In genomic region chr12:80662322-80662721, GRCm38 (mm10) we compare ENCODE assay signal across 21 mouse cellular contexts. TPM values are rescaled to one million over a fixed set of nuclear protein-coding genes. Genes with fewer than 3 reads are reported as not detected.
DNase-seq lines count a peak whose midpoint lies in the region; ATAC-seq and TF ChIP-seq lines count a peak whose summit lies in the region.
"Had no signal": no experiment of that assay in that cellular context is flagged by ENCODE, and none has a peak within 500 bp of the region (broad histone marks: within the 10 kb centered on the region; RNA-seq: fewer than 3 reads in every experiment).

No protein-coding gene starts in this region.

- H3K36me3 ChIP-seq in stomach, postnatal 0 days (ENCODE audit: control insufficient read depth, insufficient read depth, low read length), result 0 out of 2 replicates have a peak, but pooled peaks cover 6% of the 10 kb centered on the region
- H3K36me3 ChIP-seq in midbrain, embryonic 16.5 days (ENCODE audit: control insufficient read depth, insufficient read depth, low read length), result no peaks in the 10 kb centered on the region

- TF ChIP-seq EP300 in stomach, postnatal 0 days (optimal IDR thresholded peaks at IDR 0.05), result no peak

- peak; percentile 69 for ATAC-seq in stomach, postnatal 0 days (ENCODE audit: low FRiP score, low TSS enrichment)
- no peak for ATAC-seq in midbrain, embryonic 16.5 days
- ATAC-seq: activated CD4-positive, CD25-positive, alpha-beta regulatory T cell, adult 4 months; CD4-positive, CD25-positive, alpha-beta regulatory T cell, adult 4 months; Patski had no signal

- H3K4me2 ChIP-seq in stomach, postnatal 0 days (replicated peaks; ENCODE audit: low read depth), result no peak overlapping the region
- H3K4me2 ChIP-seq in midbrain, embryonic 16.5 days (ENCODE audit: low read length), result no peak overlapping the region

- WGBS in stomach, postnatal 0 days, result 69% methylated on average over 10 of the region's 10 CpGs
- 96% methylated on average over 10 of the region's 10 CpGs for WGBS in midbrain, embryonic 16.5 days

- H3K27ac ChIP-seq in stomach, postnatal 0 days (replicated peaks), result peak overlapping the region; percentile 66; the same call in 1 of the 2 replicates
- H3K27ac ChIP-seq in midbrain, embryonic 16.5 days (ENCODE audit: low read length), result no peak overlapping the region

- DNase-seq in heart, adult 11 months, result peak; percentile 80
- DNase-seq in heart, adult 18-20 months, result no peak
- peak; percentile 37 for DNase-seq in stomach, postnatal 0 days (ENCODE audit: low spot score)
- DNase-seq: adrenal gland, adult 2 months; adrenal gland, adult 8-10 months; adrenal gland, postnatal 10 days; adrenal gland, postnatal 14 days; adrenal gland, postnatal 25 days; adrenal gland, postnatal 36 days; B cell, adult 2 months; cerebellum, adult 11 months; cerebellum, adult 11-12 months; cerebellum, adult 18-20 months had no signal

- H3K4me3 ChIP-seq in stomach, postnatal 0 days (ENCODE audit: low read depth, low read length), result no peak overlapping the region
- no peak overlapping the region for H3K4me3 ChIP-seq in midbrain, embryonic 16.5 days (ENCODE audit: low read depth, low read length)

- H3K9me3 ChIP-seq in stomach, postnatal 0 days (ENCODE audit: control insufficient read depth, low read length), result no peaks in the 10 kb centered on the region
- no peaks in the 10 kb centered on the region for H3K9me3 ChIP-seq in midbrain, embryonic 16.5 days (replicated peaks; ENCODE audit: control insufficient read depth, low read length, poor library complexity, severe bottlenecking)
- H3K9me3 ChIP-seq: G1E had no signal

- no peak for TF ChIP-seq CTCF in stomach, postnatal 0 days (IDR thresholded peaks at IDR 0.05; ENCODE audit: low read depth)

- H3K4me1 ChIP-seq in stomach, postnatal 0 days (replicated peaks; ENCODE audit: control insufficient read depth, insufficient read depth), result no peaks in the 10 kb centered on the region
- no peaks in the 10 kb centered on the region for H3K4me1 ChIP-seq in midbrain, embryonic 16.5 days (ENCODE audit: control insufficient read depth, insufficient read depth, low read length)

- no peaks in the 10 kb centered on the region for H3K27me3 ChIP-seq in stomach, postnatal 0 days (ENCODE audit: control insufficient read depth, insufficient read depth, low read length)
- H3K27me3 ChIP-seq in midbrain, embryonic 16.5 days (ENCODE audit: control insufficient read depth, insufficient read depth, low read depth, low read length), result no peaks in the 10 kb centered on the region
- H3K27me3 ChIP-seq: CH12.LX, Patski had no signal

- no peak overlapping the region for H3K9ac ChIP-seq in stomach, postnatal 0 days (ENCODE audit: low read length)
- H3K9ac ChIP-seq in midbrain, embryonic 16.5 days (ENCODE audit: low read depth, low read length), result no peak overlapping the region

RNA-seq across cellular contexts. Expression of gene Erh, which starts 18.2 kb away (rescaled TPM):
- 10 to 100 TPM; 25.2 to 26.9 TPM for total RNA-seq in heart, adult 18-20 months (2021)
- 125 and 131 TPM in 2 replicates for polyA plus RNA-seq in stomach, postnatal 0 days (2015; fragmentation: Nextera tagmentation; extraction: Ambion mirVana)
- polyA plus RNA-seq in midbrain, embryonic 16.5 days (2015; fragmentation: Nextera tagmentation; extraction: Ambion mirVana), result 252 and 253 TPM in 2 replicates

RNA-seq across cellular contexts. Expression of gene Slc39a9, which starts 18.6 kb away (rescaled TPM):
- 10 to 100 TPM; 15.3 to 18.3 TPM for total RNA-seq in heart, adult 18-20 months (2021)
- polyA plus RNA-seq in stomach, postnatal 0 days (2015; fragmentation: Nextera tagmentation; extraction: Ambion mirVana), result 15.1 and 15.6 TPM in 2 replicates
- polyA plus RNA-seq in midbrain, embryonic 16.5 days (2015; fragmentation: Nextera tagmentation; extraction: Ambion mirVana), result 25.2 and 26.2 TPM in 2 replicates

RNA-seq across cellular contexts. Expression of gene Plekhd1, which starts 30.1 kb away (rescaled TPM):
- under 1 TPM in 1 of 2 experiments, not detected in 1; 0.20 TPM for total RNA-seq in heart, adult 18-20 months (2021)
- polyA plus RNA-seq in stomach, postnatal 0 days (2015; fragmentation: Nextera tagmentation; extraction: Ambion mirVana), result 2.2 and 2.3 TPM in 2 replicates
- 3.0 and 3.9 TPM in 2 replicates for polyA plus RNA-seq in midbrain, embryonic 16.5 days (2015; fragmentation: Nextera tagmentation; extraction: Ambion mirVana)
- total RNA-seq: adrenal gland, adult 18-20 months; adrenal gland, adult 2 months; adrenal gland, postnatal 14 days; adrenal gland, postnatal 25 days; adrenal gland, postnatal 36 days; MEL had no signal
- polyA plus RNA-seq: G1E, Patski had no signal

Comparison
In these comparisons a context has a peak if more than half of its experiments do, and no peak if none do; other contexts are left out.
1. DNase-seq: peak in heart, adult 11 months (single experiment) and stomach, postnatal 0 days (single experiment); none in heart, adult 18-20 months (0 of 2).